Mouse (Mus musculus): ENCODE measurements around the gene Prtg. TPM values are rescaled to one million over a fixed set of nuclear protein-coding genes. Genes with fewer than 3 reads are reported as not detected.
A peak's percentile ranks its signal among the peaks of the same experiment; 100 is the strongest.

The Prtg gene
- polyA plus RNA-seq, 1 experiment from 2014 or later: 0.45 TPM

DNA sequence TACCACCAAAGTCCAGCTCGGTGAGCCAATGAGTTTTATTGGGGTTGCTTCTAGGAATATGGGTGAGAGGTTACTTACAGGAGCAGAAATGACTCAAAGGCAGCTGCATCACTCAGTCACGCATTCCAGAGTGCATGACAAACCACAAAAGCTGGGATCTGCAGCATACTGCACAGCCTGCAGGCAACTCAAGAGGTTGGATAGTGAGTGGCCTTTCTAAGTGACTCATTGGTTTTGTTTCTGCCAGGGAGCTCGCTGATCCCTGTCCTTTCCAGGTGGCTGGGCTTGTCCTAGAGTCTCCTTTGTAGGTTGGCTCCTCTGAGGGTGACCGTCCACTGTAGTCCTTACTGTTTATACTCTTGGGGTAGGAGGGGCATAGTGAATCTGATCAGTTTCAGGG is 39.5 kb downstream of the Prtg start:
- no peak overlapping the region for H3K4me3 ChIP-seq

DNA sequence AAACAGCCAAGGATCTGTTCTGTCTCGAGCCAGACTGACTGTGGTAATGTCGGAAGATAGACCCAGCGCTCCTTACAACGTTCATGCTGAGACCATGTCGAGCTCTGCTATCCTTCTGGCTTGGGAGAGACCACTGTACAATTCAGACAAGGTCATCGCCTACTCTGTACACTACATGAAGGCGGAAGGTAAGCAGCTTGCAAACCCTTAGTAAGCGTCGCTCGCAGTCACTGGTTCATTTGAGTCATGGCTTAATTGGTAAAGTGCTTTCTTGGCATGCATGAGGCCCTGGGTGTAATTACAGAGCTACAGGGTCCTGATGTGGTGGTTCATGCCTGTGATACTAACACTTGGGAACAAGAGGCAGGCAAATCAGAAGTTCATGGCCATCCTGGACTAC is 44.9 kb downstream of the Prtg start:
- no peak overlapping the region for H3K9ac ChIP-seq
- H3K36me3 ChIP-seq (replicated peaks): no peaks in the 10 kb centered on the region
- WGBS: 96% methylated on average over 10 of the region's 10 CpGs
- H3K4me3 ChIP-seq: no peak overlapping the region
- peaks cover 14% of the 10 kb centered on the region for H3K4me1 ChIP-seq
- 0 out of 2 replicates have a peak, but pooled peaks cover 3% of the 10 kb centered on the region for H3K27me3 ChIP-seq (replicated peaks)
- ATAC-seq (replicated peaks): no peak
- H3K27ac ChIP-seq: no peak overlapping the region
- no peak overlapping the region for H3K4me2 ChIP-seq
- no peaks in the 10 kb centered on the region for H3K9me3 ChIP-seq

More for the DNA sequence above, 39.5 kb downstream of the Prtg start:
- no peak for ATAC-seq (replicated peaks)
- no peaks in the 10 kb centered on the region for H3K36me3 ChIP-seq (replicated peaks)
- no peaks in the 10 kb centered on the region for H3K27me3 ChIP-seq (replicated peaks)
- H3K9ac ChIP-seq: no peak overlapping the region
- H3K27ac ChIP-seq: no peak overlapping the region
- H3K4me1 ChIP-seq: no peaks in the 10 kb centered on the region
- no peaks in the 10 kb centered on the region for H3K9me3 ChIP-seq
- 89% methylated on average over 4 of the region's 4 CpGs for WGBS
- no peak overlapping the region for H3K4me2 ChIP-seq

DNA sequence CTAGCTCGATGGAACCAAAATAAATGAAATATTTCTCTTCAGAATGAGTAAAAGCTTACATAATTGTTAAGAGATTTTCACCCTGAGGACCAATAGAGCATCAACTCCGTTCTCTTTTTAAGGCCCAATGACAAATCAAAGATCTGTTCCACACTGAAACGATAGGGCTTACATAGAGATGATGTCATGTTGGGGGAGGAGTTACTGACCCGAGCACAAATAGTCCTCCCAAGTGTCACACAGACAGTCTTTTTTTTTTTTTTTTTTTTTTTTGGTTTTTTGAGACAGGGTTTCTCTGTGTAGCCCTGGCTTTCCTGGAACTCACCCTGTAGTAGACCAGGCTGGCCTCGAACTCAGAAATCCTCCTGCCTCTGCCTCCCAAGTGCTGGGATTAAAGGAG is 45.3 kb downstream of the Prtg start:
- Histone ChIP-seq H3K4me1 (peaks cover 14% of the 10 kb centered on the region), H3K27me3 (replicated peaks) (0 out of 2 replicates have a peak, but pooled peaks cover 3% of the 10 kb centered on the region), H3K9me3 (no peaks in the 10 kb centered on the region), H3K4me2 (no peak overlapping the region), H3K36me3 (replicated peaks) (no peaks in the 10 kb centered on the region), H3K27ac (no peak overlapping the region), H3K4me3 (no peak overlapping the region), H3K9ac (no peak overlapping the region)
- 92% methylated on average over 5 of the region's 5 CpGs for WGBS
- ATAC-seq (replicated peaks): no peak

DNA sequence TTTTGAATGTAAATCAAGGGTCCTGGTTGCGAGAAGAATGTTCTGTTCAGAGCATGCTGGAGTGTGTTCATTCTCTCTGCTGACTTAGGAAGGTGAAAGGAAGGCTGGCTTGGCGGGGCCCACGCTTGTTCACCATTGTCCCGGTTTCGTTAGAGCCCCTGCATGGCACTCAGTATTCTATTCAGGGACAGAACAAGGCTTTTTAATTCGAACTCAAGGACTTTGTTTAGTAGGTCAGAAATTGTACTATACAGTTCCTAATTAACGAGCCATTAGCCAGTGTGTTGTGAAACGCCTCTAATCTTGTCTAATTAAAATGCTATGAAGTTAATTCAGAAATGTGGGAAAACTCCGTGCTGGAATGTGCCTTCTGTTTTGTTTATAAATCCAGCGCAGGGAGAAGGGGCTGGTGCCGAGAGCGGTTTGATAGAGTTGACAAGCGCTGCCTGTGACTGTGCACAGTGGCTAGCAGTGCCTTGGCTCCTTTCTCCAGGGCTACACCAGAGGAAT is 47.1 kb downstream of the Prtg start:
- no peaks in the 10 kb centered on the region for H3K9me3 ChIP-seq
- peak overlapping the region; percentile 35 for H3K4me2 ChIP-seq
- peak overlapping the region; percentile 20; the same call in 1 of the 2 replicates for H3K27ac ChIP-seq
- peaks cover 14% of the 10 kb centered on the region for H3K4me1 ChIP-seq
- 13% methylated on average over 13 of the region's 13 CpGs for WGBS
- H3K4me3 ChIP-seq: no peak overlapping the region
- 0 out of 2 replicates have a peak, but pooled peaks cover 3% of the 10 kb centered on the region for H3K27me3 ChIP-seq (replicated peaks)
- peak; percentile 67 for ATAC-seq (replicated peaks)
- H3K9ac ChIP-seq: no peak overlapping the region
- no peaks in the 10 kb centered on the region for H3K36me3 ChIP-seq (replicated peaks)

- Histone ChIP-seq H3K4me3 (no peak overlapping the region), H3K27me3 (replicated peaks) (0 out of 2 replicates have a peak, but pooled peaks cover 3% of the 10 kb centered on the region), H3K36me3 (replicated peaks) (no peaks in the 10 kb centered on the region), H3K9me3 (no peaks in the 10 kb centered on the region), H3K9ac (no peak overlapping the region), H3K4me1 (peaks cover 14% of the 10 kb centered on the region), H3K27ac (no peak overlapping the region), H3K4me2 (no peak overlapping the region)
- ATAC-seq (replicated peaks): no peak
- WGBS: 95% methylated on average over 24 of the region's 24 CpGs
Observed at GRCm38 (mm10) chr9:72856721-72857120, 50.0 kb downstream of the Prtg start.

DNA sequence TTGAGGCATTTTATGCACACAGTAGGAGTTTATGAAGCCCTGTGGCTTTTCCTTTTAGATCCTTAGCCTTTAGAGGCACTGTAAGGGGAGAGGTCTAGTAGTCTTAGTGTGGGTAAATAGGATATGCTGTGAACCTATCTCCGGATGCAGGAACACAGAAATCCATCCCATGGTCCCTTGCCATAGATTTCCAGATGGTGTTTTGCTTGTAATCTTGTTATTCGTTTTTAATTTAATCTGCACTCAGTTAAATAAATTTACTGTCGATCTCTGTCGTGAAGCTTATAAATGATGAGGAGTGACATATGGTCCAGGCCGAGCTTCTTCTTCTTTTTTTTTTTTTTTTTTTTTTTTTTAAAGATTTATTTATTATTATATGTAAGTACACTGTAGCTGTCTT is 54.1 kb downstream of the Prtg start:
- no peaks in the 10 kb centered on the region for H3K9me3 ChIP-seq
- H3K9ac ChIP-seq: no peak overlapping the region
- H3K4me2 ChIP-seq: no peak overlapping the region
- H3K36me3 ChIP-seq (replicated peaks): no peaks in the 10 kb centered on the region
- H3K4me3 ChIP-seq: no peak overlapping the region
- no peak for ATAC-seq (replicated peaks)
- H3K27ac ChIP-seq: no peak overlapping the region
- no peaks in the 10 kb centered on the region for H3K27me3 ChIP-seq (replicated peaks)
- no peaks in the 10 kb centered on the region for H3K4me1 ChIP-seq
- 80% methylated on average over 5 of the region's 5 CpGs for WGBS

DNA sequence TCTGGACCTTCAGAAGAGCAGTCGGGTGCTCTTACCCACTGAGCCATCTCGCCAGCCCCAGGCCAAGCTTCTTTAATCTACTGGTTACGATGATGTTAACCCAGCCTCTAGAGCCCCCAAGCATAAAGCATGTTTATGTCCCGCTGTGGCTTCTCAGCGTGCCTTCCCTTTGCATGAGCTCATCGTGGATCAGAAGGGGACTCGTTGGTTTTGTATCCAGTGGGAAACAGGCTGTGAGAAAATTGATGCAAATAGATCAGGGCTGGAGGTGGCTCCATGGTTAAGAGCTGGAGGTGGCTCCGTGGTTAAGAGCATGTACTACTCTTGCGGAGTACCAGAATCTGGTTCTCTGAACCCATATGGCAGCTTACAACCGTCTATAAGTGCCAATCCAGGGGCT is 54.6 kb downstream of the Prtg start:
- Histone ChIP-seq H3K4me3 (no peak overlapping the region), H3K36me3 (replicated peaks) (no peaks in the 10 kb centered on the region), H3K4me1 (no peaks in the 10 kb centered on the region), H3K9ac (no peak overlapping the region), H3K27ac (no peak overlapping the region), H3K9me3 (no peaks in the 10 kb centered on the region), H3K27me3 (replicated peaks) (no peaks in the 10 kb centered on the region), H3K4me2 (no peak overlapping the region)
- WGBS: 78% methylated on average over 10 of the region's 10 CpGs
- ATAC-seq (replicated peaks): no peak

DNA sequence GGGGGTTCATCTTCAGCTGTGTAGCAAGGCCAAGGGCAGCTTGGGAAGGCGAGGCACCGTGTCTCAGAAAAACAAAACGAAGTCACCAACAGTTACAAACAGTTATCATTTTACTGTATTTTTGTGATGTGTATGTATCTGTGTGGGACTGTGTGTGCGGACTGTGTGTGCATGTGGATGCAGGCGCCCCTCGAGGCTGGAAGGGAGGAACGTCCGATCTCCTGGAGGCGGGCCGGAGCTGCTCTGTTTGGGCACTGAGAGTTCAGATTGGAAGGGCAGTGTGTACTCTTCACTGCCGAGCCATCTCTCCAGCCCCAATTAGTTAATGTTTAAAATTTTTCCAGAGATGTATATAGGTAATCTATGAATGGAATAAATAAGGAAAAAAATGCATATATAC is 55.5 kb downstream of the Prtg start:
- ATAC-seq (replicated peaks): no peak
- no peak overlapping the region for H3K4me2 ChIP-seq
- H3K36me3 ChIP-seq (replicated peaks): no peaks in the 10 kb centered on the region
- no peaks in the 10 kb centered on the region for H3K4me1 ChIP-seq
- no peak overlapping the region for H3K9ac ChIP-seq
- H3K27ac ChIP-seq: no peak overlapping the region
- H3K27me3 ChIP-seq (replicated peaks): no peaks in the 10 kb centered on the region
- H3K9me3 ChIP-seq: no peaks in the 10 kb centered on the region
- no peak overlapping the region for H3K4me3 ChIP-seq
- WGBS: 86% methylated on average over 11 of the region's 11 CpGs

GRCm38 (mm10) chr9:72862955-72863354 is 56.3 kb downstream of the Prtg start:
- Histone ChIP-seq H3K4me1 (no peaks in the 10 kb centered on the region), H3K4me2 (no peak overlapping the region), H3K27me3 (replicated peaks) (no peaks in the 10 kb centered on the region), H3K9ac (no peak overlapping the region), H3K27ac (no peak overlapping the region), H3K9me3 (no peaks in the 10 kb centered on the region), H3K4me3 (no peak overlapping the region), H3K36me3 (replicated peaks) (no peaks in the 10 kb centered on the region)
- 96% methylated on average over 4 of the region's 4 CpGs for WGBS
- no peak for ATAC-seq (replicated peaks)

DNA sequence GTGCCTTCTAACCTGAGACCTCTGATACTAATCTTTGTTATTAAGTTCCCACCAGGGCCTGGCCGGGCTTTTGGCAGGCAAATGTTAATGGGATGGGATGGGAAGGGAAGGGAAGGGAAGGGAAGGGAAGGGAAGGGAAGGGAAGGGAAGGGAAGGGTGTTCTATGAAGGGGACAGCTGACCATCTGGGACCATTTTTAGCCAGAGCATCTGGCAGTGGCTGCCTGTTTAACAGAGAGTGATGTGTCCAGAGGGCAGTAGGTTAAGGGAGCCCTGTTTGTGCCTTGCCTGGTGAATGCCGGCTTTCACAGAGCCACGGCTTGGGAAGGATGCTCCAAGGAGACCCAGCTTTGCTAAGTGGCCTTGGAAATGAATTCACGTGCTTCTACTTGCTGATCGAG is 57.1 kb downstream of the Prtg start:
- H3K4me1 ChIP-seq: no peaks in the 10 kb centered on the region
- 62% methylated on average over 5 of the region's 5 CpGs for WGBS
- H3K4me2 ChIP-seq: no peak overlapping the region
- no peak overlapping the region for H3K4me3 ChIP-seq
- ATAC-seq (replicated peaks): no peak
- no peaks in the 10 kb centered on the region for H3K36me3 ChIP-seq (replicated peaks)
- H3K27me3 ChIP-seq (replicated peaks): no peaks in the 10 kb centered on the region
- no peaks in the 10 kb centered on the region for H3K9me3 ChIP-seq
- H3K9ac ChIP-seq: no peak overlapping the region
- H3K27ac ChIP-seq: no peak overlapping the region

GRCm38 (mm10) chr9:72867434-72867833 is 60.8 kb downstream of the Prtg start:
- Histone ChIP-seq H3K36me3 (replicated peaks) (no peaks in the 10 kb centered on the region), H3K4me1 (peaks cover 9% of the 10 kb centered on the region), H3K9ac (no peak overlapping the region), H3K27me3 (replicated peaks) (no peaks in the 10 kb centered on the region), H3K27ac (no peak overlapping the region), H3K9me3 (no peaks in the 10 kb centered on the region), H3K4me2 (no peak overlapping the region), H3K4me3 (no peak overlapping the region)
- no peak for ATAC-seq (replicated peaks)
- WGBS: 84% methylated on average over 6 of the region's 6 CpGs

DNA sequence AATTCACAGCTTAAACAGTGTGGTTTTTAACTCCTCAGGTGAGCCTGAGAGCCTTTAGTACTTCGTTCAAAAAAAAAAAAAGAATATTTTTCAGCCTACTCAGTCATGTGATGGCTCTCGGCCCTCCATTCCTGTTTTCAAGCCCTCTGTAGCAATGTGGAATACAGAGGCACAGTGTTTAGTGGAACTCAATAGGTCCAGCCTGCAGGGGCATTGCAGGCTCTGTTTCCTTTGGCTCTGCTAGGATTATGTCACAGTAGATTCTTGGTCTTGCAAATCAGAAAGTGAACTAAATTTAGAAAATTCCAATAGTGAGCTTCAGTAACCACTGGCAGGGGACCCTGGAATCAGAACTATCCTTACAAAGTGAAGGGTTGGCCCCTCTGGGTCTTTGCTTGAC is 62.1 kb downstream of the Prtg start:
- Histone ChIP-seq H3K36me3 (replicated peaks) (no peaks in the 10 kb centered on the region), H3K27me3 (replicated peaks) (no peaks in the 10 kb centered on the region), H3K9me3 (no peaks in the 10 kb centered on the region), H3K4me2 (no peak overlapping the region), H3K9ac (no peak overlapping the region), H3K27ac (no peak overlapping the region), H3K4me1 (peaks cover 9% of the 10 kb centered on the region), H3K4me3 (no peak overlapping the region)
- ATAC-seq (replicated peaks): no peak
- 70% methylated on average over 2 of the region's 2 CpGs for WGBS

GRCm38 (mm10) chr9:72871506-72872297 is 65.0 kb downstream of the Prtg start:
- 0 out of 2 replicates have a peak overlapping the region, but pooled peaks have one; percentile 9 for H3K27ac ChIP-seq
- no peak overlapping the region for H3K4me3 ChIP-seq
- peaks cover 9% of the 10 kb centered on the region for H3K4me1 ChIP-seq
- H3K9me3 ChIP-seq: no peaks in the 10 kb centered on the region
- H3K9ac ChIP-seq: no peak overlapping the region
- no peaks in the 10 kb centered on the region for H3K27me3 ChIP-seq (replicated peaks)
- H3K4me2 ChIP-seq: peak overlapping the region; percentile 23
- ATAC-seq (replicated peaks): peak; percentile 54
- WGBS: 14% methylated on average over 13 of the region's 13 CpGs
- H3K36me3 ChIP-seq (replicated peaks): no peaks in the 10 kb centered on the region

All from midbrain, embryonic 15.5 days (tissue).